Mouse (Mus musculus) MEL-GATA-1-ER (cell line): ENCODE results near the gene Glrx5.
A peak's percentile ranks its signal among the peaks of the same experiment; 100 is the strongest.

Experiments
- DNase-seq: peaks from one replicate; pipeline ENCODE4 v3.0.0-alpha.2; 2012; ENCODE audit warnings: low read depth; ENCODE audit errors: extremely low read depth

The Glrx5 gene

GRCm38 (mm10) chr12:105031081-105032058, 1.1 kb upstream of the Glrx5 start:
- DNase-seq: peak; percentile 58

- DNase-seq: no peak
Measured at GRCm38 (mm10) chr12:105032832-105033775, 616 bp downstream of the Glrx5 start.

GRCm38 (mm10) chr12:105034130-105034769, 1.8 kb downstream of the Glrx5 start:
- no peak for DNase-seq

DNA sequence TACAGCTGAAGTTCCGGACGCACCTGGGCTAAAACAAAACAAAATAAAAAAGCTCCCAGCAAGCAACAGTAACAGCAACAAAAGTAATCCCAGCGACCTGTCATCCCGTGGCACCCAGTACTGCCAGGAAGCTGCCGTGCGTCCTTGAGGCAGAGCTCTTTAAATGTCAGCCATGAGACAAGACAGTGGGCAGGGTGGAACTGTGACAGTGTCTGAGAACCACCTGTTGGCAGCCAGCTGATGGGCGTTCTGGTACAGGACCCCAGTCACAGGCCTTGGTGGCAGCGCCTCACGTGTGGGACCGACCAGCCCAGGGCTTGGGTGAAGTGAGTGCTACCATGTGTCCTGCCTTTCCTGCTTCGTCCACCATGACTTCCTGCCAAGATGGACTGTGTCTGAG, 5.7 kb downstream of the Glrx5 start:
- DNase-seq: no peak

DNA sequence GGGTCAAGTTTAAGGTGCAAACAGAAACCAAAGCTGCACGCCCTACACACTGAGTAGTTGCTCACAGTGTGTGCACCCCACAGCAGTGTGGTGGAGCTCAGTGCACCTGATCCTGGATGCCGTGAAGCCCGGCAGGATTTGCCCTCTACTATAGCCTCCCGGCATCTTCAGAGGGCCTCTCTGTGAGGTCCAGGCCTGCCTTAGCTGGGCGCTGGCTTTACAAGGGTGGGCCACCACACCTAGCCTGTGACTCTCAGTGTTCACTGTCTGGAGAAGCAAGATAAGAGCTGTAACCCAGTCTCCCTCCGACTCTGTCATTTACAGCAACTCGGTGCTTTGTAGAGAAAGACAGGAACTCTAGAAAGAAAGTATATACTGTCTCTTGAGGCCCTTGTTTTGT, 6.4 kb downstream of the Glrx5 start:
- peak; percentile 85 for DNase-seq

- no peak for DNase-seq
Measured at GRCm38 (mm10) chr12:105039578-105040289, 7.2 kb downstream of the Glrx5 start.

- no peak for DNase-seq
Measured at GRCm38 (mm10) chr12:105040950-105041349, 8.5 kb downstream of the Glrx5 start.

DNA sequence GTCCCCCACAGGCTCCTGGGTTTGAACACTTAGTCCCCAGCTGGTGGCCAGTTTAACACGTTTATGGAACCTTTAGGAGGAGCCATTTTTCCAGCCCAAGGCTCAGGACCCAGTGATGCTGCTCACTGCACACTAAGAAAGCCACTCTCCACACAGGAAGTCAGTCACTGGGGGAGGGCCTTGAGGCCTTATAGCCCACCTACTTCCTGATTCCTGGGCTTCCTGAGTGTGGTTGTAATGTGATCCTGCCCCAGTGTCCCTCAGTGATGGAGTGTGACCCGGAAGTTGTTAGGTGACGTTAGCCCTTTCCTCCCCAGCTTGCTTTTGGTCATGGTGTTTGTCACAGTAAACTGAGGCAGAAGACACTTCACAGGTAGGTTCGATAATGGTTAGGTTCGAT, 10.6 kb downstream of the Glrx5 start:
- no peak for DNase-seq

DNA sequence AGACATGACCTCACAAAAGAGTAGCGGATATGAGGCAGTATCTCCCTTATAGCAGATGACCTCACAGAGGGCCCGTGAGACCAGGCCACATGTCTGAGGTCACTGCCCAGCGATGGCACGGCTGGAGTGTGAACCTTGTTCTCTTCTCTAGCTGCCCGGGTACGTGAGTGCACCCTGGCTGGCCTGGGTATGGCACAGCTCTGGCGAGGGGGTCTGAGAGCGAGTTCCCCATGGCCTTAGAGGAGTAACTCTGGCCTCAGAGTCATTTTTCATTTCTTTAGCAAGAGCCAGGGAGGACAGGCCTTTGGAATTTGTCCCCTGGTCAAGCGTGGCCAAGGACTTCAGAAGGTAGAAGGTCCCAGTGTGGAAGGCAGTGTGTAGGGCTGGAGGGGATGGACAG, 12.3 kb downstream of the Glrx5 start:
- no peak for DNase-seq

DNA sequence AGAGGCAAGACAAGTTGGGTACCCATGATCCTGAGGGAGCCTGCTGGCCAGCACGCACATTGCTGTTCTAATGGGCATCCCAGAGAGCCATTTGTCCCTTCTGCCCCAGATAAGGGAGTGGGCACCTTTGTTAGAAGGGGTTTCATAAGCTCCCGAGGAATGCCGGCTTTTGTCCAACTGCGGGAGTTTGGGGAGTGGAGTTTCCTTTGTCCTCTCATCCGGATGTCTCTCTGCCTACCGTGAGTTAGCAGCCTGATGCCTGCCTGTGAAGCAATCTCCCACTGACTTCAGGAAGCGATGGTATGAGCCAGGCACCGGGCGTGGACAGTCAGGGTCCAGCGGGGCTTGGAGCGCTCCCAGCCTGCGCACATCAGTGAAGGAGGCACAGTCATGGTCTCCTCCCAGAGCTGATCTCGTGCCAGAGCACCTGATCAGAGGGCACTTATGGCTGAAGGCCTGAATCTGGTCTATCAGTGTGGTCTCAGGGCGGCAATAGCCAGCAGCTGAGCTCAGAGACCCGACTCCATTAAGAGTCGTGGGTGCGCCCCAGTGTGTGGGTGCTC, 15.9 kb downstream of the Glrx5 start:
- DNase-seq: no peak

GRCm38 (mm10) chr12:105049813-105050212, 17.3 kb downstream of the Glrx5 start:
- DNase-seq: no peak

GRCm38 (mm10) chr12:105050898-105051297, 18.4 kb downstream of the Glrx5 start:
- DNase-seq: no peak

- no peak for DNase-seq
Measured at GRCm38 (mm10) chr12:105054041-105054440, 21.6 kb downstream of the Glrx5 start.

- DNase-seq: no peak
Measured at GRCm38 (mm10) chr12:105055308-105055707, 22.8 kb downstream of the Glrx5 start.

GRCm38 (mm10) chr12:105060006-105060405, 27.5 kb downstream of the Glrx5 start:
- no peak for DNase-seq

DNA sequence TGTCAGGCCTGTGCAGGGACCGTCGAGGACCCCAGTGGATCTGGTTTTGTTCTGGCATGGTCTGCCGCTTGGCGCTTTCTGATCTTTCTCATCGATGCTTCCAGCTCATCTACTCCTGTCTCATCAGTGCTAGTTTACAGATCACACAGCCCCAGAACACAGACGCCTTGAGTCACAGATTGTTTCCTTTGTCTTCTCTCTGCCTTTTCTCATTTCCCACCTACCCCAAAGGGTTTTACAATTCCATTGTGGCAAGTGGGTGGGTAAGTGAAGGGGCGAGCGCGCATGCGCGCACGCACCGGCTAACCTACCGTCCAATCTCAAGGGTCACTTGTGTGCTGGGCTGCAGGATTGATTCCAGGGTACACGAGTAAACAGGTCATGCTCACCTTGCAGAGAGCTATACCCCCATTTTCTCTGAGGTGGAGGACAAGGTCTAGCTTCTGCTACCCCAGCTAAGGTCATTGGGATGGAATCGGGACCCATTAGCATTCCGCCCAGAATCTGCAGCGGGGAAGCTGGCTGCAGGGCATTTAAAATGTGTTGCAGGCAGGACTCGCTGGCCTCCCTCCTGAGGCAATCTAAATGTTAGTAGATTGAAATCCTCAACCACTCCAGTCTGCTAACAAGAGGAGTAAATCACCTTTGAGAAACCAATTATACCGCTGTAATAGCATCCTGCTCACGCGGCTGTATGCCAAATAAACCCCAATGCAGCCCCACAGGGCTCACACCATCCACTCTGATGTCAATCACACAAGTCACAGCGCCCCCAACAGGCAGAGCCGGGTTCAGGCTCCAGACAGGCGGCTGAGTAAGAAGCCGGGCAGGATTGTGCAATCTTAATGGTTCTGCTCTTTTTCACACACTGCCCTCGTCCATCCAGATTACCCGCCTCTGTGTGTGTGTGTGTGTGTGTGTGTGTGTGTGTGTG, 31.0 kb downstream of the Glrx5 start:
- DNase-seq: no peak

GRCm38 (mm10) chr12:105064168-105064567, 31.7 kb downstream of the Glrx5 start:
- no peak for DNase-seq

- peak; percentile 11 for DNase-seq
Measured at GRCm38 (mm10) chr12:105065119-105065518, 32.6 kb downstream of the Glrx5 start.

DNA sequence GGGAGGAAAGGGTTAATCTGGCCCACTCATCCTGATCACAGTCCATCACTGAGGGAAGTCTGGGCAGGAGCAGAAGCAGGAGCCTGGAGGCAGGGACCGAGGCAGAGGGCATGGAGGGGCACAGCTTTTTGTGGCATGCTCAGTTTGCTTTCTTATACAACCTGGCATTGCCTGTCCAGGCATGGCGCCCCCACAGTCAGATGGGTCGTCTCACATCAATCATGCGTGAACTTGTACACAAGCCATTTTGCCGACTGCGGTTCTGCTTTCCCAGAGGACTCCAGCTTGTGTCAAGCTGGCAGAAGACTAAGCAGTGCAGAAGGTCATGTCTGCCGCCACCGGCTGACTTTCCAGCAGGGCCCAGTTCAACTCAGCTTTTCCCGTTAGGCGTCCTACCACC, 34.0 kb downstream of the Glrx5 start:
- DNase-seq: no peak
